Mouse (Mus musculus) naive thymus-derived CD4-positive, alpha-beta T cell, adult 5 months (primary cell): Measurements from ENCODE around the gene Tubg1. TPM values are rescaled to one million over a fixed set of nuclear protein-coding genes. Genes with fewer than 3 reads are reported as not detected.

Experiments
- polyA plus RNA-seq: library from polyadenylated mRNA; unstranded; fragments of 100-300 nt; shearing (Covaris generic); gene quantifications from one replicate; pipeline ENCODE4 v1.2.1, GENCODE M21; 2017

The Tubg1 gene
- polyA plus RNA-seq, result 14.9 TPM

GRCm38 (mm10) chr11:101119761-101120544 is at the start of gene Tubg1, which contains the start of gene Retreg3:
TSS of gene Tubg1 (plus strand) at chr11:101119938.
TSS of gene Retreg3 (minus strand) at chr11:101119893.

GRCm38 (mm10) chr11:101078121-101078520 is 41.6 kb upstream of the Tubg1 start, which contains the start of gene Hsd17b1:
TSS of gene Hsd17b1 (plus strand) at chr11:101078411.

GRCm38 (mm10) chr11:101082208-101083082 is 37.3 kb upstream of the Tubg1 start, which contains the start of gene Coasy:
TSS of gene Coasy (plus strand) at chr11:101082565.

GRCm38 (mm10) chr11:101086756-101087681 is 32.7 kb upstream of the Tubg1 start, which contains the start of gene Mlx:
TSS of gene Mlx (plus strand) at chr11:101087277.

GRCm38 (mm10) chr11:101095314-101096024 is 24.3 kb upstream of the Tubg1 start, which contains the start of gene Psmc3ip:
TSS of gene Psmc3ip (minus strand) at chr11:101095436.

GRCm38 (mm10) chr11:101155728-101156371 is 36.1 kb downstream of the Tubg1 start, which contains the start of gene Tubg2:
TSS of gene Tubg2 (plus strand) at chr11:101155907.

GRCm38 (mm10) chr11:101170354-101170810 is 50.6 kb downstream of the Tubg1 start, which contains the start of gene Cntnap1:
TSS of gene Cntnap1 (plus strand) at chr11:101170523.

GRCm38 (mm10) chr11:101170811-101171610 is 51.3 kb downstream of the Tubg1 start, which contains the start of gene Plekhh3:
TSS of gene Plekhh3 (minus strand) at chr11:101171351.

GRCm38 (mm10) chr11:101174851-101175628 is 55.3 kb downstream of the Tubg1 start, which contains the start of gene Ccr10:
TSS of gene Ccr10 (minus strand) at chr11:101175443.

Other genes starting within 250 kb of the Tubg1 start
- gene Stat3, start 180.4 kb upstream of the Tubg1 start, polyA plus RNA-seq, result 361 TPM
- not detected for gene Cavin1, start 149.1 kb upstream of the Tubg1 start, polyA plus RNA-seq
- gene Atp6v0a1, start 110.5 kb upstream of the Tubg1 start, polyA plus RNA-seq, result 0.91 TPM
- 11.6 TPM for gene Naglu, start 49.9 kb upstream of the Tubg1 start, polyA plus RNA-seq
- 0.44 TPM for gene Hsd17b1, start 41.5 kb upstream of the Tubg1 start, polyA plus RNA-seq
- gene Coasy, start 37.4 kb upstream of the Tubg1 start, polyA plus RNA-seq, result 10.0 TPM
- 49.7 TPM for gene Mlx, start 32.7 kb upstream of the Tubg1 start, polyA plus RNA-seq
- gene Psmc3ip, start 24.5 kb upstream of the Tubg1 start, polyA plus RNA-seq, result 4.0 TPM
- 95.9 TPM for gene Retreg3, start within 50 bp of the Tubg1 start, polyA plus RNA-seq
- gene Tubg2, start 36.0 kb downstream of the Tubg1 start, polyA plus RNA-seq, result 0.37 TPM
- gene Cntnap1, start 50.6 kb downstream of the Tubg1 start, polyA plus RNA-seq, result not detected
- not detected for gene Plekhh3, start 51.4 kb downstream of the Tubg1 start, polyA plus RNA-seq
- gene Ccr10, start 55.5 kb downstream of the Tubg1 start, polyA plus RNA-seq, result not detected
- gene Ezh1, start 106.5 kb downstream of the Tubg1 start, polyA plus RNA-seq, result 83.6 TPM
- gene Ramp2, start 126.1 kb downstream of the Tubg1 start, polyA plus RNA-seq, result not detected
- gene Vps25, start 133.8 kb downstream of the Tubg1 start, polyA plus RNA-seq, result 83.2 TPM
- 5.3 TPM for gene Wnk4, start 140.6 kb downstream of the Tubg1 start, polyA plus RNA-seq
- gene Cntd1, start 159.1 kb downstream of the Tubg1 start, polyA plus RNA-seq, result 0.36 TPM
- gene Coa3, start 159.2 kb downstream of the Tubg1 start, polyA plus RNA-seq, result 51.8 TPM
- gene Becn1, start 182.3 kb downstream of the Tubg1 start, polyA plus RNA-seq, result 208 TPM
- 178 TPM for gene Psme3, start 196.3 kb downstream of the Tubg1 start, polyA plus RNA-seq
- gene Aoc2, start 205.1 kb downstream of the Tubg1 start, polyA plus RNA-seq, result 4.7 TPM
- not detected for gene Aoc3, start 210.7 kb downstream of the Tubg1 start, polyA plus RNA-seq
- not detected for gene G6pc, start 247.6 kb downstream of the Tubg1 start, polyA plus RNA-seq